Mouse (Mus musculus): ENCODE data around the gene Maml3. TPM values are rescaled to one million over a fixed set of nuclear protein-coding genes. Genes with fewer than 3 reads are reported as not detected.

Maml3 gene
- total and polyA plus RNA-seq, 3 experiments: 0.81 to 1.8 (median 0.98) TPM

- Histone ChIP-seq H3K27me3 (replicated peaks) (peaks cover 9% of the 10 kb centered on the region), H3K4me1 (ENCODE audit: control insufficient read depth in 1 of 2, insufficient read depth in 2 of 2) (peaks cover 6 to 19% of the 10 kb centered on the region in 2 experiments), H3K9me3 (replicated peaks; ENCODE audit: low read length) (peaks cover 3% of the 10 kb centered on the region), H3K4me2 (ENCODE audit: insufficient read depth, low read depth, poor library complexity, severe bottlenecking) (peak overlapping the region; percentile 1; the same call in 1 of the 2 replicates), H3K4me3 (replicated peaks in 1 of 3; ENCODE audit: low read depth in 2 of 3, low read length in 2 of 3, poor library complexity in 1 of 3) (no peak overlapping the region), H3K79me2 (replicated peaks; ENCODE audit: control insufficient read depth, extremely low read depth, insufficient read depth, poor library complexity, severe bottlenecking) (no peaks in the 10 kb centered on the region), H3K36me3 (replicated peaks in 1 of 2; ENCODE audit: control insufficient read depth in 1 of 2, insufficient read depth in 1 of 2, low read length in 1 of 2) (no peaks in the 10 kb centered on the region), H3K27ac (ENCODE audit: insufficient read depth, low read depth) (peak overlapping the region; percentile 18; the same call in 1 of the 2 replicates), H3K9ac (ENCODE audit: insufficient read depth, low read depth) (no peak overlapping the region)
- in situ Hi-C loops (cut with MboI; ENCODE audit: low pct_ligation_motif_present, low pct_unique_long_range_greater_than_20kb, low sequenced_read_pairs): no loop called here
- dilution Hi-C loops (cut with MboI; ENCODE audit: extremely low pct_ligation_motif_present, extremely low pct_unique_long_range_greater_than_20kb, low sequenced_read_pairs): no loop called here
- TF ChIP-seq GABPA (IDR thresholded peaks at IDR 0.05; ENCODE audit: insufficient replicate concordance, low read depth, low read length): no peak
- 0 out of 2 replicates have a peak, but pooled peaks have one; percentile 6 for TF ChIP-seq IRF4 (IDR thresholded peaks at IDR 0.05; ENCODE audit: low read depth, low read length)
- DNase-seq (ENCODE audit: extremely low read depth): peak; percentile 75
Observed at GRCm38 (mm10) chr3:52108027-52108426, 3.2 kb upstream of the Maml3 start.

DNA sequence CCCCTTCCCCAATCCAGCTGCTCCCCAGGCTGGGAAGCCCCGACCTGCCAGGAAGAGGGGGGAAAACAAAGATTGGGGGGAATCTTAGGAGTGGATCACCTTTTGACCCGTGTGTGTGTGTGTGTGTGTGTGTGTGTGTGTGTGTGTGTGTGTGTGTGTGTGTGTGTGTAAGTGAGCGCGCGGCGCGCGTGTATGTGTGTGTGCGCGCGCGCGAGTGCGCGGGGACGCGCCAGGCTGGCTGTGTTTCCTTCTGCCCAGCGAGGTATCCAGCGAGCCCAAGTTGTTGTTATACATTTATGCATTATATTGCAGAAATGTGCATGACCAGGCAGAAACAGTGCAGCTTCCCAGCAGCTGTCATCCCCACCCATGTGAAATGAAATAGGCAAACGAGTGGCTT lies 280 bp upstream of the Maml3 start:
- no peak for DNase-seq (ENCODE audit: extremely low read depth)
- Histone ChIP-seq H3K36me3 (replicated peaks in 1 of 2; ENCODE audit: control insufficient read depth in 1 of 2, insufficient read depth in 1 of 2, low read length in 1 of 2) (no peaks in the 10 kb centered on the region), H3K27me3 (replicated peaks) (peaks cover 9% of the 10 kb centered on the region), H3K4me3 (replicated peaks in 1 of 3; ENCODE audit: low read depth in 2 of 3, low read length in 2 of 3, poor library complexity in 1 of 3) (no peak overlapping the region), H3K9ac (ENCODE audit: insufficient read depth, low read depth) (no peak overlapping the region), H3K4me2 (ENCODE audit: insufficient read depth, low read depth, poor library complexity, severe bottlenecking) (peak overlapping the region; percentile 52), H3K27ac (ENCODE audit: insufficient read depth, low read depth) (no peak overlapping the region), H3K4me1 (ENCODE audit: control insufficient read depth in 1 of 2, insufficient read depth in 2 of 2) (peaks cover 6 to 25% of the 10 kb centered on the region in 2 experiments), H3K9me3 (replicated peaks; ENCODE audit: low read length) (peaks cover 3% of the 10 kb centered on the region), H3K79me2 (replicated peaks; ENCODE audit: control insufficient read depth, extremely low read depth, insufficient read depth, poor library complexity, severe bottlenecking) (no peaks in the 10 kb centered on the region)
- TF ChIP-seq ZC3H11A (IDR thresholded peaks at IDR 0.05; ENCODE audit: low read depth, low read length) (no peak), SIN3A (IDR thresholded peaks at IDR 0.05; ENCODE audit: low read length) (no peak), NRF1 (IDR thresholded peaks at IDR 0.05; ENCODE audit: low read depth, low read length) (peak; percentile 32; the same call in 1 of the 2 replicates), POLR2A (IDR thresholded peaks at IDR 0.05; ENCODE audit: low read depth, low read length) (0 out of 2 replicates have a peak, but pooled peaks have one; percentile 2)
- in situ Hi-C loops (cut with MboI; ENCODE audit: low pct_ligation_motif_present, low pct_unique_long_range_greater_than_20kb, low sequenced_read_pairs) (no loop called here), dilution Hi-C loops (cut with MboI; ENCODE audit: extremely low pct_ligation_motif_present, extremely low pct_unique_long_range_greater_than_20kb, low sequenced_read_pairs) (no loop called here)

DNA sequence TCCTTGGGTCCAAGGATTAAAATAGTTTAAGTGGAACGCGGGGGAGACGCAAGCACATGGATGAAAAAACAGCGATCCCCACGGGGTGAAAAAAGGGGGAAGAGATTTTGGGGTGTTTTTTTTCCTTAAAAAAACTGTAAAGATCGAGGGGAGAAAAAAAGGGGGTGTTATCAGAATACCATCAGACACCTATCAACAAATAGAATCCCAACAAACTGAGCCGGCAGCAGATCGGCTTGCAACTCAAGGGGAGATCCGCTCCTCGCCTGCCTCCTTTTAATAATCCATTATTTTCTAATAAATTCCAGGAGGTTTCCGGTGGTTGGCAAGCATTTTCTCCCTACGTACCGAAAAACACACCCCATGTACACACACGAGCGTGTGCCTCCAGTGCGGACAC lies 668 bp downstream of the Maml3 start:
- H3K4me3 ChIP-seq (replicated peaks in 1 of 3; ENCODE audit: low read depth in 2 of 3, low read length in 2 of 3, poor library complexity in 1 of 3): peak overlapping the region; percentile 43 to 80 (median 74)
- peak overlapping the region; percentile 97 for H3K4me2 ChIP-seq (ENCODE audit: insufficient read depth, low read depth, poor library complexity, severe bottlenecking)
- H3K27me3 ChIP-seq (replicated peaks): peaks cover 9% of the 10 kb centered on the region
- H3K36me3 ChIP-seq (replicated peaks in 1 of 2; ENCODE audit: control insufficient read depth in 1 of 2, insufficient read depth in 1 of 2, low read length in 1 of 2): no peaks in the 10 kb centered on the region
- DNase-seq (ENCODE audit: extremely low read depth): no peak
- H3K9me3 ChIP-seq (replicated peaks; ENCODE audit: low read length): peaks cover 3% of the 10 kb centered on the region
- dilution Hi-C loops (cut with MboI; ENCODE audit: extremely low pct_ligation_motif_present, extremely low pct_unique_long_range_greater_than_20kb, low sequenced_read_pairs): no loop called here
- no peaks in the 10 kb centered on the region for H3K79me2 ChIP-seq (replicated peaks; ENCODE audit: control insufficient read depth, extremely low read depth, insufficient read depth, poor library complexity, severe bottlenecking)
- H3K27ac ChIP-seq (ENCODE audit: insufficient read depth, low read depth): no peak overlapping the region
- TF ChIP-seq EP300 (IDR thresholded peaks at IDR 0.05; ENCODE audit: low read length): no peak
- TF ChIP-seq MAZ (IDR thresholded peaks at IDR 0.05; ENCODE audit: low read depth, low read length): no peak
- no peak for TF ChIP-seq CTCF (conservative IDR thresholded peaks at IDR 0.05 in 1 of 2, IDR thresholded peaks at IDR 0.05 in 1 of 2; ENCODE audit: low read depth in 2 of 2, low read length in 2 of 2)
- TF ChIP-seq MYC (IDR thresholded peaks at IDR 0.05; ENCODE audit: low read depth, low read length): no peak
- TF ChIP-seq JUN (IDR thresholded peaks at IDR 0.05; ENCODE audit: insufficient read depth, low read depth, low read length): no peak
- no peak for TF ChIP-seq MEF2A (IDR thresholded peaks at IDR 0.05; ENCODE audit: borderline replicate concordance, low read depth, low read length)
- no peak for TF ChIP-seq MXI1 (IDR thresholded peaks at IDR 0.05; ENCODE audit: low read depth, low read length)
- TF ChIP-seq USF1 (IDR thresholded peaks at IDR 0.05; ENCODE audit: low read depth, low read length): no peak
- no peak for TF ChIP-seq ZNF384 (IDR thresholded peaks at IDR 0.05; ENCODE audit: low read depth, low read length)
- no peak for TF ChIP-seq UBTF (IDR thresholded peaks at IDR 0.05; ENCODE audit: low read depth, low read length)
- TF ChIP-seq POLR2A (IDR thresholded peaks at IDR 0.05; ENCODE audit: low read depth, low read length): no peak
- TF ChIP-seq ZMIZ1 (IDR thresholded peaks at IDR 0.05; ENCODE audit: low read depth, low read length): no peak
- TF ChIP-seq CHD1 (IDR thresholded peaks at IDR 0.05; ENCODE audit: low read depth, low read length): no peak
- TF ChIP-seq BHLHE40 (IDR thresholded peaks at IDR 0.05; ENCODE audit: low read depth, low read length): no peak
- no peak for TF ChIP-seq USF2 (conservative IDR thresholded peaks at IDR 0.05; ENCODE audit: low read depth, low read length)
- peaks cover 6 to 25% of the 10 kb centered on the region in 2 experiments for H3K4me1 ChIP-seq (ENCODE audit: control insufficient read depth in 1 of 2, insufficient read depth in 2 of 2)
- in situ Hi-C loops (cut with MboI; ENCODE audit: low pct_ligation_motif_present, low pct_unique_long_range_greater_than_20kb, low sequenced_read_pairs): loop anchor here (5.0 kb wide), 1 partner anchor 57 kb away; no protein-coding TSS in a partner anchor
- peak overlapping the region; percentile 52 for H3K9ac ChIP-seq (ENCODE audit: insufficient read depth, low read depth)

All from CH12.LX (cell line).